Mouse (Mus musculus) heart, adult 2 months (tissue): Measurements from ENCODE around the gene Csk.

Experiments
- CTCF ChIP-seq: fragments of 200-600 bp; IDR thresholded peaks from 2 replicates; pipeline ENCODE4 v1.8.1; 2022; ENCODE audit warnings: antibody characterized with exemption, mild to moderate bottlenecking, moderate library complexity
- EP300 ChIP-seq: fragments of 200-500 bp; IDR thresholded peaks from 2 replicates; pipeline ENCODE4 v1.6.1; 2011; ENCODE audit warnings: low read depth, low read length, control low read depth; ENCODE audit not compliant: insufficient read depth
- POLR2A ChIP-seq: fragments of 200-500 bp; IDR thresholded peaks from 2 replicates; pipeline ENCODE4 v1.6.1; 2011; ENCODE audit warnings: mild to moderate bottlenecking, low read depth, low read length, control low read depth; ENCODE audit not compliant: insufficient read depth

GRCm38 (mm10) chr9:57606139-57606851 is 47.1 kb downstream of the Csk start, which contains the start of gene Cplx3:
- no peak for TF ChIP-seq CTCF
- no peak for TF ChIP-seq EP300
- TF ChIP-seq POLR2A: no peak
